Mouse (Mus musculus): Measurements from ENCODE around the gene Fmod.

GRCm38 (mm10) chr1:134063086-134063772, 26.2 kb downstream of the Fmod start:
- TF ChIP-seq CTCF (IDR thresholded peaks at IDR 0.05) (no peak), POLR2A (IDR thresholded peaks at IDR 0.05; ENCODE audit: insufficient read depth, low read depth, low read length) (no peak), EP300 (IDR thresholded peaks at IDR 0.05; ENCODE audit: insufficient read depth, low read depth, low read length) (0 out of 2 replicates have a peak, but pooled peaks have one; percentile 15)

All from heart, adult 2 months (tissue).